Mouse (Mus musculus) MEL (cell line): ENCODE measurements around the gene Cntnap2.

Experiments used
- CHD2 ChIP-seq: IDR thresholded peaks from 2 replicates; pipeline ENCODE4 v1.6.1; 2011; ENCODE audit warnings: low read length, improper control_type of control experiment
- CTCF ChIP-seq, 3 experiments: IDR thresholded peaks in 2 of 3; conservative IDR thresholded peaks in 1 of 3; 2 replicates each; pipeline ENCODE4 v1.5.1; 2011 to 2012; ENCODE audit warnings: low read length in 3 of 3, low read depth in 2 of 3, mild to moderate bottlenecking in 2 of 3, improper control_type of control experiment in 1 of 3, inconsistent platforms in 1 of 3, mixed read lengths in 1 of 3, moderate library complexity in 1 of 3; ENCODE audit not compliant: control insufficient read depth in 1 of 3, insufficient read depth in 1 of 3, poor library complexity in 1 of 3, severe bottlenecking in 1 of 3
- ELF1 ChIP-seq: IDR thresholded peaks from 2 replicates; pipeline ENCODE4 v1.6.1; 2014; ENCODE audit warnings: low read depth, mild to moderate bottlenecking, inconsistent platforms, low read length, improper control_type of control experiment, moderate library complexity
- EP300 ChIP-seq, 2 experiments: IDR thresholded peaks; 2 replicates each; pipeline ENCODE4 v1.6.1; 2011; ENCODE audit warnings: improper control_type of control experiment in 2 of 2, low read length in 2 of 2, low read depth in 1 of 2, mild to moderate bottlenecking in 1 of 2
- GABPA ChIP-seq: IDR thresholded peaks from 2 replicates; pipeline ENCODE4 v1.6.1; 2012; ENCODE audit warnings: low read depth, mild to moderate bottlenecking, inconsistent platforms, low read length, improper control_type of control experiment, moderate library complexity
- GATA1 ChIP-seq: IDR thresholded peaks from 2 replicates; pipeline ENCODE4 v1.6.1; 2011; ENCODE audit warnings: low read depth, low read length, improper control_type of control experiment
- MAFK ChIP-seq: IDR thresholded peaks from 2 replicates; pipeline ENCODE4 v1.6.1; 2011; ENCODE audit warnings: low read depth, mild to moderate bottlenecking, low read length, improper control_type of control experiment, borderline replicate concordance
- MAX ChIP-seq: IDR thresholded peaks from 2 replicates; pipeline ENCODE4 v1.6.1; 2011; ENCODE audit warnings: low read length, improper control_type of control experiment
- POLR2A ChIP-seq, 2 experiments: IDR thresholded peaks; 2 replicates each; pipeline ENCODE4 v1.6.1; 2011 to 2012; ENCODE audit warnings: low read length in 2 of 2, mild to moderate bottlenecking in 2 of 2, control low read depth in 1 of 2, improper control_type of control experiment in 1 of 2, low read depth in 1 of 2, moderate library complexity in 1 of 2; ENCODE audit not compliant: control insufficient read depth in 1 of 2, insufficient read depth in 1 of 2, poor library complexity in 1 of 2
- POLR2AphosphoS2 ChIP-seq: IDR thresholded peaks from 2 replicates; pipeline ENCODE4 v1.6.1; 2011; ENCODE audit warnings: low read length, improper control_type of control experiment
- USF1 ChIP-seq: IDR thresholded peaks from 2 replicates; pipeline ENCODE4 v1.6.1; 2014; ENCODE audit warnings: low read depth, mild to moderate bottlenecking, inconsistent platforms, low read length, improper control_type of control experiment, moderate library complexity
- ZMIZ1 ChIP-seq: IDR thresholded peaks from 2 replicates; pipeline ENCODE4 v1.6.1; 2012; ENCODE audit warnings: low read depth, mild to moderate bottlenecking, inconsistent platforms, low read length, improper control_type of control experiment, moderate library complexity

- TF ChIP-seq ZMIZ1, result no peak
- TF ChIP-seq GABPA, result no peak
- no peak for TF ChIP-seq MAFK
- no peak for TF ChIP-seq POLR2A (IDR thresholded peaks at IDR 0.05; ENCODE audit: control insufficient read depth in 1 of 2, insufficient read depth in 1 of 2, low read depth in 1 of 2, low read length in 2 of 2, poor library complexity in 1 of 2)
- TF ChIP-seq GATA1, result peak; percentile 85
- TF ChIP-seq EP300 (IDR thresholded peaks at IDR 0.05; ENCODE audit: low read depth in 1 of 2, low read length in 2 of 2), result peak; percentile 68 to 80; a peak in 3 of 4 replicates
- TF ChIP-seq USF1, result no peak
- no peak for TF ChIP-seq CTCF (IDR thresholded peaks at IDR 0.05 in 2 of 3, conservative IDR thresholded peaks at IDR 0.05 in 1 of 3; ENCODE audit: control insufficient read depth in 1 of 3, insufficient read depth in 1 of 3, low read depth in 2 of 3, low read length in 3 of 3, poor library complexity in 1 of 3, severe bottlenecking in 1 of 3)
- 0 out of 2 replicates have a peak, but pooled peaks have one; percentile 17 for TF ChIP-seq MAX
- no peak for TF ChIP-seq CHD2
- no peak for TF ChIP-seq POLR2AphosphoS2
- no peak for TF ChIP-seq ELF1
Measured at GRCm38 (mm10) chr6:47191940-47192339, 2132.8 kb downstream of the Cntnap2 start.
